Mouse (Mus musculus): ENCODE measurements around the gene Sgce.
"Not testable (repeated sequence)": the region's sequence is repeated elsewhere in the genome, so short reads cannot be mapped to it uniquely, and the experiment has no call there.

The Sgce gene

DNA sequence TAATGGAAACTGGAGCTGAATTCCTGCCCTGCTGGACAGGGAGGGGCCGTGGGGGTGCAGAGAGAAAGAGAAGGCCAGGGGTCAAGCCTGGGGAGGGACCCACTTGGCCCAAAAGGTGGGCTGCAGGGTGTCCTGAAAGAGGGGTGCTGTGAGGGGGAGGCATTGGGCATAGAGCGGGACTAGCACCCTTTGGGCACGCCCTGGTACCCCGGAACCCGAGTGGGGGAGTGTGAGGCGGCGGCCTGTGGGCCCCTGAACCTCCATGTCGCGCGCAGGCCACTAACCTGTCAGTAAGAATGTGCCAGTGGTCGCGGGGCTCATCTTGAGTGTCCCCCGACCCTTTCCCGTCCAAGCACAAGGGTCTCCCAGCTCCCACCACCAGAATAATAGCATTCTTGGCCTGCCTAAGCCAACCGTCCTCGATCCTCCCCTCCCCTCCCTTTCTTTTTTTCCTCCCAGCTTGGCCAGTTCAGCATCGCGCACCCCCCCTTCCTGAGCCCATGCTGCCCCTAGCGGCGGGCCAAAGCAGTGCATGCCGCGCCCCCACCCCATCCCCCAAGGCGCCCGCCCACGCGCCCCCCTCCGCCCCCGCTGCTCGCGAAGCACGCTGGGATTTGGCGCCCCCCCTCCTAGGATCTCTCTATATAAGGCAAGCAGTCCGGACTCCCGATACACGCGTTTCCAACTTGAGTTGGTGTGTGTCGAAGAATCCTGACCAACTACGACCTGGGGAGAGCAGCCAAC lies at the start of gene Sgce, which contains the start of gene Peg10:
Gene Sgce, minus strand, starts transcription at position 512 of the 744 bp plus-strand sequence.
Gene Peg10, plus strand, starts transcription at position 611 of the 744 bp plus-strand sequence.
- in situ Hi-C loops (cut with MboI, MseI): no loop called here

- in situ Hi-C loops (cut with MboI, MseI): no loop called here
These were observed 49.3 kb upstream of the Sgce start for GRCm38 (mm10) chr6:4796281-4796680.

GRCm38 (mm10) chr6:4762252-4762651 lies 15.2 kb upstream of the Sgce start:
- in situ Hi-C loops (cut with MboI, MseI): no loop called here

DNA sequence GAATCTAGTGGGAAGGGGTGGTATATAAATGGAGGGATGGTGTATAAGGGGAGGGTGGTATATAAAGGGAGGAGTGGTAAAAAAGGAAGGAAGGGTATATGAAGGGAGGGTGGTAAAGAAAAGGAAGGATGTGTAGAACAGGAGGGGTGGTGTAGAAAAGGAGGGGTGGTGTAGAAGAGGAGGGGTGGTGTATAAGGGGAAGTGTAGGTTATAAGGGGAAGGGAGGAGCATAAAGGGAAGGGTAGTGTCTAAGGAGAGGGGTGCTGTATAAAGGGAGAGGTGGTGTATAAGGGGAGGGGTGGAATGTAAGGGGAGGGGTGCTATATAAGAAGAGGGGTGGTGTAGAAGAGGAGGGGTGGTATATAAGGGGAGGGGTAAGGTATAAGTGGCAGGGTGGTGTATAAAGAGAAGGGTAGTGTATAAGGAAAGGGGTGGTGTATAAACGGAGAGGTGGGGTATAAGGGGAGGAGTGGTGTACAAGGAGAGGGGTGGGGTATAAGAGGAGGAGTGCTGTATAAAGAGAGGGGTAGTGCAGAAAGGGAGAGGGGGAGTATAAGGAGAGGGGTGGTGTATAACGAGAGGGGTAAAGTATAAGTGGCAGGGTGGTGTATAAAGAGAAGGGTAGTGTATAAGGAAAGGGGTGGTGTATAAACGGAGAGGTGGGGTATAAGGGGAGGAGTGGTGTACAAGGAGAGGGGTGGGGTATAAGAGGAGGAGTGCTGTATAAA lies 14.6 kb upstream of the Sgce start:
- in situ Hi-C loops (cut with MboI, MseI): not testable (repeated sequence)

DNA sequence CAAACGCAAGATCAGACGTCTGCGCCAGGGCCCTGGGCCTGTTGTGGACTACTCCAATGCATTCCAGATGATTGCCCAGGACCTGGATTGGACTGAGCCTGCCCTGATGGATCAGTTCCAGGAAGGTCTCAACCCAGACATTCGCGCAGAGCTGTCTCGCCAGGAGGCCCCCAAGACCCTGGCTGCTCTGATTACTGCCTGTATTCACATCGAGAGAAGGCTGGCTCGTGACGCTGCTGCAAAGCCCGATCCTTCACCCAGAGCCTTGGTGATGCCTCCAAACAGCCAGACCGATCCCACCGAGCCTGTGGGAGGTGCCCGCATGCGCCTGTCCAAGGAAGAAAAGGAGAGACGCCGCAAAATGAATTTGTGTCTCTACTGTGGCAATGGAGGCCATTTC lies 7.9 kb upstream of the Sgce start:
- in situ Hi-C loops (cut with MboI, MseI): no loop called here

DNA sequence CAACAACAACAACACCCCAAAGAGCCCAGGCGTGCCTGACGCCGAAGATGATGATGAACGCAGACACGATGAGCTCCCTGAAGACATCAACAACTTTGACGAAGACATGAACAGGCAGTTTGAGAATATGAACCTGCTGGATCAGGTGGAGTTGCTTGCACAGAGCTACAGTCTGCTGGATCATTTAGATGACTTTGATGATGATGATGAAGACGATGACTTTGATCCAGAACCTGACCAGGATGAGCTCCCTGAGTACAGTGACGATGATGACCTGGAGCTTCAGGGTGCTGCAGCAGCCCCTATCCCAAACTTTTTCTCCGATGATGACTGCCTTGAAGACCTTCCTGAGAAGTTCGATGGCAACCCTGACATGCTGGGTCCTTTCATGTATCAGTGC lies 7.3 kb upstream of the Sgce start:
- in situ Hi-C loops (cut with MboI, MseI): no loop called here

- in situ Hi-C loops (cut with MboI, MseI): no loop called here
These were observed 4.3 kb upstream of the Sgce start for GRCm38 (mm10) chr6:4751355-4751754.

DNA sequence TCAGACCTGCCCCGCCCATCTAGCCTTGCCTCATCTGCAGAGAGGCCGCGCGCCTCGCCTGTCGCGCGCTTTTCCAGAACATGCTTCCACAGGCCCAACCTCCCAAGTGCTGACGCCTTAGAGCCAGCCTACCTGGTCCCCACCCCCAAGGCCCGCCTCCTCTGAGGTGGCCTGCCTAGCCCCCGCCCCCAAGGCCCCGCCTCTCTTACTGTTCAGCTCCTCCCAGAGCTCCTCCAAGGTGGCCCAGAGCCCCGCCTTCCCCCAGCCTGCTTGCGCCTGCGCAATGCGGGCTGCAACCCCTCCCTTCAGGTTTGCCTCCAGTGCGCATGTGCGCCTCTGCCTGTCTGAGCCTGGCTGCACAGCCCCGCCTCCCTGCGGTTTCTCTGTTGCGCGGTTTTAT lies 2.1 kb upstream of the Sgce start:
- in situ Hi-C loops (cut with MboI, MseI): no loop called here

DNA sequence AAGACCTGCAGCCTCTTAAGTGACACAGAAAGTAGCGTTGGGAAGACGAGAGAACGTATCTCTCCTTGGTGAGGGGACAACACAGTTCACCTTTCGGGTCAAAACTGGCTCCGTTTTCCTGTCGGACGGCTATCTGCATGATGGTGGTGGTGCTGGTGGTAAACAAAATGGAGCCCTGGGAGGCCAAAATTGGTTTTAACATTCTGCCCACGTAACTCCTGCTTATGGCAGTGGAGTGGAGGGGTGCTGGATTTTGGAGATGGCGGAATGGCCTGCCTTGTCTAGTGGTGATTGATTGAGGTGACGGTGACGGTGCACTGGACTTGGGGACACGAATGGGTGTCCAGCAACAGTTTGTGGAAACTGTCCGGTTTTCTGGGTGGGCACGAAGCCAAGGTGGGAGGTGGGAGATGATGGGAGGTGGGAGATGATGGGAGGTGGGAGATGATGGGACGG lies 1.5 kb upstream of the Sgce start:
- in situ Hi-C loops (cut with MboI, MseI): no loop called here

DNA sequence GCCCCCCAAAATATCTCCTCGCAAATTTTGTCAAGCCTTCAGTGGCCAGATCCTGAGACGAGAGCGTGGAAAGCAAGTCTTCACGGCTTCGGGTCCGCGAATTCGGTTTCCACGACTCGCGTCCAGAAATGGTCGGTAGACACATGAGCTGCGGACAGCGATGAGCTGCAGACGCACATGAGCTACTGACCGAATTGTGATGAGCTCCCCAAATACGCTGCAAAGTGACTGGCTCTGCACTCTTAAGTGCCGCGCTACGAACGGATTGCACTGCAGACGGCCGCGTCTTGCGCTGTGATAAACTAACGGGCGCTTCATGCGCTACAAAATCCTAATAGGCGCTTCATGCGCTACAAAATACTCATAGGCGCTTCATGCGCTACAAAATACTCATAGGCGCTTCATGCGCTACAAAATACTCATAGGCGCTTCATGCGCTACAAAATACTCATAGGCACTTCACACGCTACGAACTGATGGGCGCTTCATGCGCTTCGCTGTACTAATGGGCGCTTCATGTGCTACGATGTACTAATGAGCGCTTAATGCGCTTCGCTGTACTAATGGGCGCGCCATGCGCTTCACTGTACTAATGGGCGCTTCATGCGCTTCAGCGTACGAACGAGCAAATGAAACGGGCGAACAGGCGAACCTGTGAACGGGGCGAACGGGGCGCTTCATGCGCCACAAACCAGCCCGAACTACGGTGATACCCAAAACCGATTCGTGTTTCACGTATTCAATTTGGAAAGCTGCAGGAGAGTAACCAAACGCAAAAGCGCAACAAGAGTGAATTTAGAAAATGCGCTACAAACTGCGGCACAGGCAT lies 884 bp upstream of the Sgce start:
- in situ Hi-C loops (cut with MboI, MseI): no loop called here

GRCm38 (mm10) chr6:4746036-4746695 lies 841 bp downstream of the Sgce start:
- in situ Hi-C loops (cut with MboI, MseI): no loop called here

DNA sequence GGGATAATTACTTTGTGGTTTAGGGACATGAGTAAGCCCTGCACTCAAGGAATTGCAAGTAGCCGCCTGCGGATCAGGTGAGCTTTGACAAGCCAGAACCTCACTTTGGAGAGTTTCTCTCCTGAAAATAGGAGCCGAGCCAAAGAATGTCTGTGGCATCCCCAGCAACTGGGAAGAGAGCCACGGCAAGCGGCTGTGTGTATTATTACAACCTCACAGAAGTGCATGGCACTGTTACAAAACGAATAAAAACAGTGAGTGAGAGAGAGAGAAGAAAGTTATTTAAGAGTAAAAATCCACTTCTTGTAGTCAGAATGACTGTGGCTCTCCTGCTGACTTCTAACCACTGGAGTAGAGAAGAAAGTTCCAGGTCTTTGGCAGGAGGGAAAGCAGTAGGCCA lies 6.5 kb downstream of the Sgce start:
- in situ Hi-C loops (cut with MboI, MseI): no loop called here

DNA sequence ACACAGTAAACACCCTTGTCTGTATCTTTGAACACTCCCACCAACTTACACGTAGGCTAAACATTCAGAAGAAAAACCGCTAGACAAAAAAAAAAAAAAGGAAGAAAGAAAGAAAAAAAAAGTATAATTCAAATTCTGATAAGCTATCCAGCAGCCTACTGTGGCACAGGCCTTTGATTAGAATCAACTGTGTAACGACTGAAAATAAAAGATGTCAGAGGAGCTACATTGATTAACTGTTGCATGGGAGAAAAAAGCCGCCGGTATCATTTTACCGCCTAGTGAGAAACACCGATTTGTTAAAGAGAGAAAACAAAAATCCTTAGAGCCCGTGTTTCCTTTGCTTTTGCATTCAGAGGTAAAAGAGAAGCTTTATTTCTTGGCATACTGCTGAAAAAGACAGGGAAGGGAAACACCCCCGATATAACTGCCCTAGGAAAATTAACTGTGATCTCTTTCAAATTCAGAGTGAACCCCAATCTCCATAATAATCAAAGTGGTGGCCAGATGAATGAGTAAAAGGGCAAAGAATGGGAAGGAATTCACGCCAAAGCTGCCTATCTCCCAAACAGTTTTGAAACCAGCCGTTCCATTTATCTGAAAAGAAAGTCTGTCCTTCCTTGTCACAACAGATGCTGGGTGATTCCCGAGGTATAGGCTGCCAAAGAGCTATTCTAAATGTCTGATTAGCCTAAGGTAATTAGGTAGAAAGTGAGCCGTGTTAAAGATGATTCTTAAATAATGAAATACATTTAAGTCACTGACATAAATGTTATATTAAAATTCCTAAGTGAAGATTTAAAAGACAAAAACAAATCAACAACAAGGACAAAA lies 7.3 kb downstream of the Sgce start:
- in situ Hi-C loops (cut with MboI, MseI): no loop called here

- in situ Hi-C loops (cut with MboI, MseI): no loop called here
These were observed 8.3 kb downstream of the Sgce start for GRCm38 (mm10) chr6:4738717-4739116.

DNA sequence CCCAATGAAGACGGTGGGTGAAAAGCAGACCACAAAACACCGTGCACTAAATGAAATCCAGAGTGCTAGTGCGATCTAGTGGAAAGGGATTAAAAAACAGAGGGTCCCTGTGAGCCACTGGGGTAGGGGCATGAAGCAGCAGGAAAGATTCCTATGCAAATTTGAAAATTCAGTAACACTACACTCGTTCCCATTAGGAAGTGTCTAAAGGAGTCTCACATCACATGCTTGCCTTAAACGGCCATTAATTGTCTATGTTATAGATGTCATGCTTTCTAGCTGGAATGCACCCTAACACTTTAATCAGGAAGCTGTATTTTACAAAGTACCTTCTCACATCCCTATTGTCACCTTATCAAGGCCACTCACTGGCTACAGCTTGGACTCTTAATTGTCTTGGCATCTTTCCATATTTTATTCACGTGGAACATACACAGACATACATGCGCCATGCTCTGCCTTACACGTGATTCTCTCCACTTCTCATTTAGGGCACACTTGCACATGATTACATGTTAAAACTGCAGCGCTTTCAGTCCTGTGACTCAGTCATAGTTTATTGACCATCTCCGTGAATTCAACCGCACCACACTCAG lies 8.9 kb downstream of the Sgce start:
- in situ Hi-C loops (cut with MboI, MseI): no loop called here

- in situ Hi-C loops (cut with MboI, MseI): no loop called here
These were observed 10.6 kb downstream of the Sgce start for GRCm38 (mm10) chr6:4736372-4736771.

DNA sequence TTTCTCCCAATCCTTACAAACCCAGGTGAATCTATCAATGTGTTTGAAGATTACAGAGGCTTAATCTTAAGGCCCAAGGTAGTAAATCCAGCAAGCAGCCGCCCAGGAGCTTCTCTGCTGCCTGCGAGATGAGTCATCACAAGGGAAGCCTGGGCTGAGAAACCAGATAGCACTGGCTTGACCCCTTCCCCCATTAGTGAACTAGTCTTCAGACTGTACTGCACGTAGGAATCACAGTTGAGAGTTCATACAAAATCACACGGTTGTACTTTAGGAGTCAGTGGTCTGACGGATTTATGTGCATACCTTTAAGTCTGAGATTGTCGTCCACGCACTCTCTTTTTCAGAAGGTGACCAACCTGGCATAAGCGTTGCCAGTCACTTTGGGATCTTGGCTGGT lies 13.8 kb downstream of the Sgce start:
- in situ Hi-C loops (cut with MboI, MseI): no loop called here

- in situ Hi-C loops (cut with MboI, MseI): no loop called here
These were observed 15.3 kb downstream of the Sgce start for GRCm38 (mm10) chr6:4731675-4732074.

- in situ Hi-C loops (cut with MboI, MseI): no loop called here
These were observed 18.7 kb downstream of the Sgce start for GRCm38 (mm10) chr6:4728305-4728704.

- in situ Hi-C loops (cut with MboI, MseI): no loop called here
These were observed 22.8 kb downstream of the Sgce start for GRCm38 (mm10) chr6:4723998-4724757.

Measured in T-helper 2 cell (primary cell).